Mouse (Mus musculus) lung, adult 2 months (tissue): ENCODE measurements around the gene Gm17783. TPM values are rescaled to one million over a fixed set of nuclear protein-coding genes. Genes with fewer than 3 reads are reported as not detected.
"Not testable (repeated sequence)": the region's sequence is repeated elsewhere in the genome, so short reads cannot be mapped to it uniquely, and the experiment has no call there.

Experiments used
- DNase-seq: peaks from one replicate; pipeline ENCODE4 v3.0.0; 2022
- H3K4me1 ChIP-seq: fragments of 200-500 bp; 2 replicates; pipeline ENCODE4 v1.6.1; 2011; ENCODE audit warnings: low read length; ENCODE audit not compliant: control insufficient read depth, insufficient read depth
- H3K4me3 ChIP-seq: fragments of 200-500 bp; replicated peaks from 2 replicates; pipeline ENCODE3; 2011; ENCODE audit warnings: low read depth, mild to moderate bottlenecking, control low read depth, low read length; ENCODE audit errors: extremely low read depth
- CTCF ChIP-seq: fragments of 200-500 bp; IDR thresholded peaks from 2 replicates; pipeline ENCODE4 v1.5.1; 2011; ENCODE audit warnings: mild to moderate bottlenecking, low read length, control low read depth; ENCODE audit not compliant: insufficient read depth
- POLR2A ChIP-seq: fragments of 200-500 bp; IDR thresholded peaks from 2 replicates; pipeline ENCODE4 v1.6.1; 2011; ENCODE audit warnings: low read depth, mild to moderate bottlenecking, control low read depth, low read length, borderline replicate concordance; ENCODE audit errors: extremely low read depth
- WGBS: fragments of 180-500 bp; shearing (Covaris S2); methylation state at CpG from one replicate; pipeline ENCODE4 v1.1.7; 2018; 5-methylcytosine and 5-hydroxymethylcytosine counted together
- polyA plus RNA-seq: library from polyadenylated mRNA; depleted of rRNA; stranded (reverse); fragments of >200 nt; gene quantifications from 2 replicates; pipeline ENCODE4 v1.2.3, GENCODE M21; 2012; rRNA removed

The Gm17783 gene
- polyA plus RNA-seq, 1 experiment, result not detected

- peaks cover 2% of the 10 kb centered on the region; the same call in 1 of the 2 replicates for H3K4me1 ChIP-seq
- DNase-seq, result no peak
- TF ChIP-seq POLR2A, result no peak
- no peak for TF ChIP-seq CTCF
- no peak within 1 kb of the TSS for H3K4me3 ChIP-seq
- WGBS, result 66% methylated on average over 5 of the region's 5 CpGs
These were observed 38.9 kb downstream of the Gm17783 start, which contains the start of gene Gm609 for GRCm38 (mm10) chr16:45492927-45493326. TSS of gene Gm609 (minus strand) at chr16:45492969.

- no peak for DNase-seq
- Histone ChIP-seq H3K4me1 (no peaks in the 10 kb centered on the region), H3K4me3 (no peak overlapping the region)
- TF ChIP-seq CTCF (no peak), POLR2A (no peak)
These were observed 54.9 kb downstream of the Gm17783 start for GRCm38 (mm10) chr16:45476991-45477390.

DNA sequence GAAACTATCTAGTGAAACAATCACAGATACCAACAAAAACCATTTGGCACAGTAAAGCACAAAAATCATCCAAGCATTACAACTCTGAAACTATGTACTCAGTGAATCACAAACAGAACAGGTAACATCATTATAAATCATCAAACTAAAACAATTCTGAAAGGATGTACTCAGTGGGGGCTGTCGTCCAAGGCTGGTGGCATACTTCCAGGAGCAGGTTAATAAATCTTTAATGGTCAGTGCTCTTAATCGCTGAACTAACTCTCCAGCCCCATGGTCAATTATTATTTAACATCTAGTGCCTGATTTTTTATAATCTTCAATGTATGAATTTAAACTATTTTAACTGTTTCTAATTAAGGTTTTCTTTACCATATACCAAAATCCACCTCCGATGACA lies 60.0 kb downstream of the Gm17783 start:
- H3K4me1 ChIP-seq, H3K4me3 ChIP-seq, DNase-seq: not testable (repeated sequence)
- WGBS, result 50% methylated on average over 3 of the region's 3 CpGs

Other genes with a start within 250 kb of the Gm17783 start
- 207 and 212 TPM in 2 replicates for gene Cd200, start 123.0 kb downstream of the Gm17783 start, polyA plus RNA-seq
- 0.05 TPM in 1 of 2 replicates, not detected in the other for gene Gm609, start 39.1 kb downstream of the Gm17783 start, polyA plus RNA-seq
- gene Slc9c1, start 3.3 kb upstream of the Gm17783 start, polyA plus RNA-seq, result not detected in 2 replicates
- gene Gcsam, start 78.3 kb upstream of the Gm17783 start, polyA plus RNA-seq, result 0.30 and 0.41 TPM in 2 replicates
- 0.05 and 0.17 TPM in 2 replicates for gene BC016579, start 122.0 kb upstream of the Gm17783 start, polyA plus RNA-seq
- 0.06 TPM in 1 of 2 replicates, not detected in the other for gene Tmprss7, start 161.6 kb upstream of the Gm17783 start, polyA plus RNA-seq
- gene Tagln3, start 192.6 kb upstream of the Gm17783 start, polyA plus RNA-seq, result 0.58 and 1.1 TPM in 2 replicates
- gene Abhd10, start 210.9 kb upstream of the Gm17783 start, polyA plus RNA-seq, result 5.4 and 7.2 TPM in 2 replicates